Mouse (Mus musculus) layer of hippocampus, adult 2 months (tissue): ENCODE measurements around the gene Lypd6. TPM values are rescaled to one million over a fixed set of nuclear protein-coding genes. Genes with fewer than 3 reads are reported as not detected.
A peak's percentile ranks its signal among the peaks of the same experiment; 100 is the strongest.

Source experiments
- DNase-seq, 2 experiments: peaks; one replicate each; pipeline ENCODE4 v3.0.0; 2022; ENCODE audit warnings: low spot score in 2 of 2
- H3K27ac ChIP-seq: fragments of 200-600 bp; 2 replicates; pipeline ENCODE4 v1.8.1; 2022
- H3K4me3 ChIP-seq: fragments of 200-600 bp; 2 replicates; pipeline ENCODE4 v1.8.1; 2022; ENCODE audit warnings: mild to moderate bottlenecking
- CTCF ChIP-seq: fragments of 200-600 bp; conservative IDR thresholded peaks from 2 replicates; pipeline ENCODE4 v1.8.1; 2022; ENCODE audit warnings: antibody characterized with exemption, mild to moderate bottlenecking, moderate library complexity
- total RNA-seq, 2 experiments: library from RNA; stranded (reverse); gene quantifications; 2 replicates each; pipeline ENCODE4 v1.2.3; 2021

Lypd6 gene
- total RNA-seq, 2 experiments from 2014 or later = 17.5 to 19.5 TPM

GRCm38 (mm10) chr2:50200541-50200940, 134.3 kb downstream of the Lypd6 start:
- no peak for TF ChIP-seq CTCF
- no peak overlapping the region for H3K27ac ChIP-seq
- DNase-seq = no peak

GRCm38 (mm10) chr2:50220574-50220973, 154.3 kb downstream of the Lypd6 start:
- no peak for DNase-seq
- Histone ChIP-seq H3K27ac (no peak overlapping the region), H3K4me3 (no peak overlapping the region)
- no peak for TF ChIP-seq CTCF

More at GRCm38 (mm10) chr2:50200541-50200940, 134.3 kb downstream of the Lypd6 start:
- no peak overlapping the region for H3K4me3 ChIP-seq

GRCm38 (mm10) chr2:50225019-50225418, 158.8 kb downstream of the Lypd6 start:
- no peak for TF ChIP-seq CTCF
- DNase-seq = no peak
- no peak overlapping the region for H3K4me3 ChIP-seq
- no peak overlapping the region for H3K27ac ChIP-seq

- Histone ChIP-seq H3K27ac (no peak overlapping the region), H3K4me3 (no peak overlapping the region)
- TF ChIP-seq CTCF = no peak
- DNase-seq = peak in 1 of 2 experiments; percentile 8
Measured at GRCm38 (mm10) chr2:50233491-50233890, 167.3 kb downstream of the Lypd6 start.

Other genes starting within 250 kb of the Lypd6 start
- 10 to 100 TPM; 50.2 to 52.4 TPM for gene Mmadhc, start 230.4 kb downstream of the Lypd6 start, total RNA-seq